Mouse (Mus musculus): ENCODE results near the gene Vti1a. TPM values are rescaled to one million over a fixed set of nuclear protein-coding genes. Genes with fewer than 3 reads are reported as not detected.

Vti1a gene
- total RNA-seq, 2 experiments from 2014 or later = 53.6 to 56.2 TPM

GRCm38 (mm10) chr19:55552861-55553260 lies 236.8 kb downstream of the Vti1a start:
- no peak for DNase-seq (ENCODE audit: extremely low spot score in 1 of 2, low spot score in 1 of 2)

DNA sequence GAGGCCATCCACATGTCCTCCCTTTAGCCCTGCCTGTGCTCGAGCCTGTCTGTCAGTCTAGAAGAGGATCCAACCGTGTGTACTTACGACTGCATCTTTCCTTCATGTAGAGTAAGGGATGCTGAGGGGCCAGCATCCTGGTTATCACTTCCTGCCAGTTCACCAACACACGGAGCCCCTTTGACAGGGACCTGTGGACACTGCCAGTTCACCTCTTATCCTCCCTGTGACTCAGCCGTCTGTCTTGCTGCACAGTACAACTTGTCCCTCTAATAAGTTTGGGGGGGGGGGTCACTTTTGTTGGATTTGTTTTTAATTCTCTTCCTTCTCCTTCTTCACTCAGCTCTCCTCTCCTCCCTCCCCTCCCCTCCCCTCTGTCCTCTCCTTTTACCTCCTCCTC lies 238.2 kb downstream of the Vti1a start:
- no peak for DNase-seq (ENCODE audit: extremely low spot score in 1 of 2, low spot score in 1 of 2)

- DNase-seq (ENCODE audit: extremely low spot score in 1 of 2, low spot score in 1 of 2) = no peak
Observed at GRCm38 (mm10) chr19:55554703-55555102, 238.6 kb downstream of the Vti1a start.

GRCm38 (mm10) chr19:55556168-55556999 lies 240.3 kb downstream of the Vti1a start:
- peak in 1 of 2 experiments; percentile 12 for DNase-seq (ENCODE audit: extremely low spot score in 1 of 2, low spot score in 1 of 2)

- DNase-seq (ENCODE audit: extremely low spot score in 1 of 2, low spot score in 1 of 2) = no peak
Observed at GRCm38 (mm10) chr19:55559331-55559730, 243.2 kb downstream of the Vti1a start.

GRCm38 (mm10) chr19:55560088-55560682 lies 244.1 kb downstream of the Vti1a start:
- no peak for DNase-seq (ENCODE audit: extremely low spot score in 1 of 2, low spot score in 1 of 2)

GRCm38 (mm10) chr19:55561469-55561868 lies 245.4 kb downstream of the Vti1a start:
- DNase-seq (ENCODE audit: extremely low spot score in 1 of 2, low spot score in 1 of 2) = no peak

GRCm38 (mm10) chr19:55562487-55563147 lies 246.5 kb downstream of the Vti1a start:
- DNase-seq (ENCODE audit: extremely low spot score in 1 of 2, low spot score in 1 of 2) = no peak

DNA sequence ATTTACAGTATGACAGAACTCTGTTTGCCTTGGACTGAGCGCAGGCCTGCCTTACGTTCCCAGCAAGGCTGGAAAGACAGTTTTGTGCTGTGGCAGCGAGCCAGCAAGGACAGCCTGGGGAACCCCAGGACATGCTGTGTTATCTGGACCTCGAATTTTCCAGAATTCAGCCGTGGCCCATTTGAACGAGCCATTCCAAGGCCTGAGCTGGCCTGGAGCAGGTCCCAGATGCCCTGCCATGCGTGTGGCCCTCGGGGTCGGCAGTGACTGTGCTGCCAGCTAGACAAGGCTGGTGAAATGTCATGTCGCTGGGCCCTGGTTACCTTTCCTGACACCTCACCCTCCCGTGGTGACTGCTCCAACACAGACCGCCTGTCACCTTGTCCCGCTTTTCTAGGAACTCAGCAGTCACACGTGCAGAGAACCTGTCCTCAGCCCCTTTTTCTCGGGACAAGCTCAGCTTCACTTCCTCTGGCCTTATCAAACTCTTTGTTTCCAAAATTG lies 247.1 kb downstream of the Vti1a start:
- DNase-seq (ENCODE audit: extremely low spot score in 1 of 2, low spot score in 1 of 2) = no peak

DNA sequence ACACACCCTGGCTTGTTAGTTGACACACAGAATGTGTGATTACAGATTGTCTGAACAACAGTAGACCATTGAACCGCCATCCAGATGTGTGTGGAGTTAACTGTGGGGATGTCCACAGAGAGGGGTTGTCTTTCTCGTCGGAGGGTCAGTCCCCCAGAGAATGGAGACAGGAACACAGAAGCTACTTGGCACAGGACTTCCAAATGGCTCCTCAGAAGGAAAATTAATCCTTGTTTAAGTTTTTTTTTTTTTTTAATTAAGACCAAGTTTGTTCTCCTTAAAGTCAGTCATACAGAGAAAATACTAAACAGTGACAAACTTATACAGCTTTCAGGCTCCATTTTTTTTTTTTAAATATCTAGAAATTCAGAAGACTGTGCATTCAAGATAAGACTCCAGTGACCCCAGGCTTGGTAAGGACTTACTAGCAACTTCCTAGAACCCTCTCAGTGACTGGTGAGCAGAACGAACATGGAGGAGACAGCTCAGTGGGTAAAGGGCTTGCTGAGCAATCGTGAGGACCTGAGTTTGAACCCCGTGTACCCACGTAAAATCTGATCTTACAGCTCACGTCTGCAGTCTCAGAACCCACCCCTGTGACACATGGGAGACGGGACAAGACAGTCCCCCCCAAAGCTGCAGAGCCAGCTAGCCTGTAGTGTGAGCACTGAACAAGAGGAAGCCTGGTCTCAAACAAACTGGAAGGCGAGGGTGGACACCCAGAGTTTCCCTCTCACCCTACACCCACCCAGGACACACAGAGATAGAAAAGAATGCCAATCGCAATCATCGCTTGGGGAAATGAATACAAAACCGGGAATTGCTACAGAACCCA lies 248.2 kb downstream of the Vti1a start:
- DNase-seq (ENCODE audit: extremely low spot score in 1 of 2, low spot score in 1 of 2) = no peak

DNA sequence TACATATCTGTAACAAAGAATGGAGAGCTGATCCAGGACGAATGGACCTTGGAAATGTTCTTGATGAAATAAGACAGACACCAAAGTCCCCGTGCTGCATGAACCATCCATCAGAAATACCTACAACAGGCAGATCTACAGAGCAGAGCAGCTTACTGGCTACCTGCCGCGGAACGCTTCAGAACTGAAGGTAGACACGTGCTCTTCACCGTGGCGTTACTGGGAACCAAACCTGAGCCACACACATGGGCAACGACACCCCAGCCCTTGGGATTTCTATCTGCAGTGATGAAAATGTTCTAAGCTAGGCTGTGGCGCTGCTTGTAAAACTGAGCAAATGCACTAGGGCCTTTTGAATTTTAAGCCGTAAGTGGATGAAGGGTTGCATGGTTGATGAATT lies 249.0 kb downstream of the Vti1a start:
- DNase-seq (ENCODE audit: extremely low spot score in 1 of 2, low spot score in 1 of 2) = no peak

GRCm38 (mm10) chr19:55565523-55566369 lies 249.7 kb downstream of the Vti1a start:
- DNase-seq (ENCODE audit: extremely low spot score in 1 of 2, low spot score in 1 of 2) = no peak

GRCm38 (mm10) chr19:55569114-55569513 lies 253.0 kb downstream of the Vti1a start:
- no peak for DNase-seq (ENCODE audit: extremely low spot score in 1 of 2, low spot score in 1 of 2)

DNA sequence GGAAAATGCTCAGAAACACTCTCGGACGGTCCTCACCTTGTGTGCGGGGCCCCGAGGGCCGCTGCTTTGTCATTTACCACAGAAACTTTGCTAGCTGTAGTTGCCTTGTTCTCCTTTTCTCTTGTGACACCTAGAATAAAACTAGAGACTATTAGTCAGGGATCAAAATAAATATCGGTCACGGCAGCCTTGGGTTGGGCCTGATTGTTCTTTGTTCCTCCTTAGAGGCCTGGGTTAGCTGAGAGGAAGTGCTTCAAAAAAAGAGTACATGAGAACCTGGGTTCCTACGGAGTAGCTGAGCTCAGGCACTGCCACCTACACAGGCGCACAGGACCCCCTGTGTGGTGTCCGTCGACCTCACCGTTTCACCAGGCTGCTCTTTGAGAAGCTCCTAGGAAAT lies 253.8 kb downstream of the Vti1a start:
- no peak for DNase-seq (ENCODE audit: extremely low spot score in 1 of 2, low spot score in 1 of 2)

GRCm38 (mm10) chr19:55570520-55571296 lies 254.6 kb downstream of the Vti1a start:
- DNase-seq (ENCODE audit: extremely low spot score in 1 of 2, low spot score in 1 of 2) = no peak

- DNase-seq (ENCODE audit: extremely low spot score in 1 of 2, low spot score in 1 of 2) = no peak
Observed at GRCm38 (mm10) chr19:55571486-55571885, 255.4 kb downstream of the Vti1a start.

DNA sequence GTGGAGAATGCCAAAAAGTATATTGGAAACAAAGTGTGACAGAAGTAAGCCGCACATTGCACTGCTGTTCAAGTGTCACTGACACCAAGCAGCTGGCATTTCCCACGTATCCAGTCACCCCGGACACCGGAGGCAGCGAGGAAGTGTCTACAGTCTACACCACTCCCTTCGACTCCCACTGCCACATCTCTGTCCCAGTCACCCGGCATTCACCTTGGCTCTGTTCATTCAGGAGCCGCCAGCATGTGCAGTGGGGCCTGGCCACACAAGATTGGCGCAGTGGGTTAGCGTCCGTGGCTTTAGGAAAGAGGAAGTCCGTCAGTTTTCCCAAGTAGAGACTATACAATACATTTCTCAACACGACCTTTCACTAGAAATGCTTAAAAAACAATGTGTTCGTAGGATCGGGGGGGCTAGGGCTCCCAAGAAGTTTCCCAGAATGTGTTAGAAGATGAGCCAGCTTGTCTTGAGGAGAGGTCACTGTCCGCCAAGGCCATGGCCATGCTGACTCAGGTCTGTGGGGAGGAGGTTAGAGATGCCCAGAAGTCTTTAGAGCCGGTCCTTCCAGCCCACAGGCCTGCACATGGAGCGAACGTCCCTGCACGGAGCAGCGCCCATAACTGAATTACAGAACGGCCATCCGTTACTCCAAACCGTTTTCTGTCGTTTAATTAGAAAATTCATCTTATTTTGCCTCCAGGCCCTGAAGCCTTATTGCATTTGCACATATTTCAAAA lies 261.4 kb downstream of the Vti1a start:
- no peak for DNase-seq (ENCODE audit: extremely low spot score in 1 of 2, low spot score in 1 of 2)

Measured in layer of hippocampus, postnatal 25 days (tissue).